In the genomic region with DNA sequence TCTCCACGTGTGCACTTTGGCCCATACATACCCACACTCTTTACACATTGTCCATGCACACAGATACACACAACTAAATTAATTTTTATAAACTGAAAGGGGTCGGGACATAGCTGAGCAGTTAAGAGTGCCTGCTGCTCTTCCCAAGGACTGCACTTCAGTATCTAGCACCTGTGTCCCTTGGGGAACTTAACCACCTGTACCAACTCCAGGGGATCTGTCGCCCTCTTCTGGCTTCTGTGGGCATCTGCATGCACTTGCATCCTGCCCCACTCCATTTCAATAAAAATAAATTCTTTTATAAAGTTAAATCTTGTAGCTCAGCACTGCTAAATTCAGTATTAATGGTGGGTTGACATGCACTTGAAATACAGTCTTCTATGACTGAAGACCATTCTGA, we compare ENCODE assay signal across 9 mouse cellular contexts. TPM values are rescaled to one million over a fixed set of nuclear protein-coding genes. Genes with fewer than 3 reads are reported as not detected.
DNase-seq lines count a peak whose midpoint lies in the region; ATAC-seq and TF ChIP-seq lines count a peak whose summit lies in the region.
"Had no signal": no experiment of that assay in that cellular context is flagged by ENCODE, and none has a peak within 500 bp of the region (broad histone marks: within the 10 kb centered on the region; RNA-seq: fewer than 3 reads in every experiment).

No protein-coding gene starts in this region.

- H3K4me2 ChIP-seq in embryonic facial prominence, embryonic 11.5 days (ENCODE audit: low read depth, low read length) = no peak overlapping the region
- no peak overlapping the region for H3K4me2 ChIP-seq in kidney, embryonic 15.5 days

- DNase-seq in embryonic facial prominence, embryonic 11.5 days (ENCODE audit: low spot score) = peak; percentile 7
- DNase-seq in embryonic facial prominence, embryonic 10.5 days (ENCODE audit: low spot score) = no peak
- peak; percentile 54 for DNase-seq in A20 (ENCODE audit: low read depth, low spot score)
- DNase-seq in lung, postnatal 36 days = peak; percentile 21
- DNase-seq in right cerebral cortex, postnatal 10 days (ENCODE audit: low spot score in 2 of 2) = no peak

- H3K4me3 ChIP-seq in embryonic facial prominence, embryonic 11.5 days (ENCODE audit: low read depth, low read length) = no peak overlapping the region
- H3K4me3 ChIP-seq in embryonic facial prominence, embryonic 10.5 days = no peak overlapping the region
- no peak overlapping the region for H3K4me3 ChIP-seq in bone marrow macrophage, adult 2 months (ENCODE audit: insufficient read depth, low read length)
- H3K4me3 ChIP-seq in kidney, embryonic 15.5 days (replicated peaks) = no peak overlapping the region
- H3K4me3 ChIP-seq: myocyte had no signal

- no peaks in the 10 kb centered on the region for H3K27me3 ChIP-seq in embryonic facial prominence, embryonic 11.5 days (ENCODE audit: control insufficient read depth, insufficient read depth, low read length)
- H3K27me3 ChIP-seq in embryonic facial prominence, embryonic 10.5 days (replicated peaks; ENCODE audit: low read depth, poor library complexity, severe bottlenecking) = peaks cover 25% of the 10 kb centered on the region
- peaks cover 7% of the 10 kb centered on the region; the same call in 1 of the 2 replicates for H3K27me3 ChIP-seq in kidney, embryonic 15.5 days

- 35% methylated on average over 3 of the region's 3 CpGs for WGBS in embryonic facial prominence, embryonic 11.5 days
- WGBS in embryonic facial prominence, embryonic 10.5 days = 37% methylated on average over 3 of the region's 3 CpGs
- 33% methylated on average over 3 of the region's 3 CpGs for WGBS in kidney, embryonic 15.5 days

- H3K9me3 ChIP-seq in embryonic facial prominence, embryonic 11.5 days (replicated peaks; ENCODE audit: control insufficient read depth, low read length) = no peaks in the 10 kb centered on the region
- no peaks in the 10 kb centered on the region for H3K9me3 ChIP-seq in embryonic facial prominence, embryonic 10.5 days
- no peaks in the 10 kb centered on the region for H3K9me3 ChIP-seq in kidney, embryonic 15.5 days (replicated peaks)

- no peak for TF ChIP-seq POLR2A in bone marrow macrophage, adult 2 months (IDR thresholded peaks at IDR 0.05; ENCODE audit: borderline replicate concordance, low read depth, low read length)

- H3K27ac ChIP-seq in embryonic facial prominence, embryonic 11.5 days (replicated peaks; ENCODE audit: low read depth, low read length) = no peak overlapping the region
- H3K27ac ChIP-seq in embryonic facial prominence, embryonic 10.5 days (replicated peaks) = no peak overlapping the region
- no peak overlapping the region for H3K27ac ChIP-seq in bone marrow macrophage, adult 2 months (ENCODE audit: insufficient read depth, low read depth, low read length)
- H3K27ac ChIP-seq in kidney, embryonic 15.5 days = no peak overlapping the region

- peak; percentile 45; the same call in 1 of the 2 replicates for TF ChIP-seq CTCF in bone marrow macrophage, adult 2 months (IDR thresholded peaks at IDR 0.05; ENCODE audit: low read depth, low read length)

- no peaks in the 10 kb centered on the region for H3K4me1 ChIP-seq in embryonic facial prominence, embryonic 11.5 days (ENCODE audit: control insufficient read depth, insufficient read depth, low read length)
- no peaks in the 10 kb centered on the region for H3K4me1 ChIP-seq in embryonic facial prominence, embryonic 10.5 days
- peaks cover 4% of the 10 kb centered on the region; the same call in 1 of the 2 replicates for H3K4me1 ChIP-seq in bone marrow macrophage, adult 2 months (ENCODE audit: control insufficient read depth, insufficient read depth, low read length)
- H3K4me1 ChIP-seq in kidney, embryonic 15.5 days = no peaks in the 10 kb centered on the region

- no peaks in the 10 kb centered on the region for H3K36me3 ChIP-seq in embryonic facial prominence, embryonic 11.5 days (replicated peaks; ENCODE audit: control insufficient read depth, insufficient read depth, low read depth, low read length)
- no peaks in the 10 kb centered on the region for H3K36me3 ChIP-seq in embryonic facial prominence, embryonic 10.5 days (replicated peaks)
- H3K36me3 ChIP-seq in kidney, embryonic 15.5 days = no peaks in the 10 kb centered on the region

- no peak overlapping the region for H3K9ac ChIP-seq in embryonic facial prominence, embryonic 11.5 days (replicated peaks; ENCODE audit: low read length)
- no peak overlapping the region for H3K9ac ChIP-seq in kidney, embryonic 15.5 days

- no peak for ATAC-seq in embryonic facial prominence, embryonic 11.5 days (replicated peaks; ENCODE audit: insufficient number of reproducible peaks, low FRiP score, low TSS enrichment, low read depth)
- no peak for ATAC-seq in frontal cortex, adult (ENCODE audit: low TSS enrichment)
- no peak for ATAC-seq in kidney, embryonic 15.5 days (replicated peaks; ENCODE audit: low FRiP score)

RNA-seq across cellular contexts. Expression of a gene that starts 54.6 kb away (rescaled TPM):
- 7.5 and 7.8 TPM in 2 replicates for polyA plus RNA-seq in embryonic facial prominence, embryonic 11.5 days (2014; fragmentation: Nextera tagmentation; extraction: Ambion mirVana)
- 6.7 and 7.0 TPM in 2 replicates for polyA plus RNA-seq in embryonic facial prominence, embryonic 10.5 days (2016; fragmentation: Nextera tagmentation; extraction: Ambion mirVana)
- 49.1 and 79.0 TPM in 2 replicates for polyA plus RNA-seq in bone marrow macrophage, adult 2 months (2012; ENCODE audit: insufficient read depth, insufficient read length, missing spikeins)
- polyA plus RNA-seq in kidney, embryonic 15.5 days (2015; fragmentation: Nextera tagmentation; extraction: Ambion mirVana) = 7.9 and 8.1 TPM in 2 replicates

Comparison
In these comparisons a context has a peak if more than half of its experiments do, and no peak if none do; other contexts are left out.
1. DNase-seq: peak in embryonic facial prominence, embryonic 11.5 days (single experiment), A20 (single experiment) and lung, postnatal 36 days (single experiment); none in embryonic facial prominence, embryonic 10.5 days (single experiment) and right cerebral cortex, postnatal 10 days (0 of 2).